Mouse (Mus musculus) ES-Bruce4 (cell line): ENCODE measurements around the gene Ckap5. TPM values are rescaled to one million over a fixed set of nuclear protein-coding genes. Genes with fewer than 3 reads are reported as not detected.
"Not testable (repeated sequence)": the region's sequence is repeated elsewhere in the genome, so short reads cannot be mapped to it uniquely, and the experiment has no call there.

Experiments used
- H3K27ac ChIP-seq: 2 replicates; pipeline ENCODE4 v1.5.1; 2012; ENCODE audit warnings: low read length, inconsistent platforms; ENCODE audit not compliant: insufficient read depth
- H3K27me3 ChIP-seq: 2 replicates; pipeline ENCODE4 v1.6.1; 2012; ENCODE audit warnings: mild to moderate bottlenecking, low read length, inconsistent platforms; ENCODE audit not compliant: control insufficient read depth, poor library complexity, insufficient read depth, severe bottlenecking
- H3K36me3 ChIP-seq: 2 replicates; pipeline ENCODE4 v1.6.1; 2012; ENCODE audit warnings: inconsistent platforms, mild to moderate bottlenecking, low read length, moderate library complexity; ENCODE audit not compliant: control insufficient read depth, poor library complexity, insufficient read depth, severe bottlenecking
- H3K4me1 ChIP-seq: one replicate; pipeline ENCODE4 v1.8.1; 2011; ENCODE audit warnings: low read length; ENCODE audit not compliant: control insufficient read depth, insufficient read depth
- H3K4me3 ChIP-seq: 2 replicates; pipeline ENCODE4 v1.5.1; 2011; ENCODE audit warnings: low read depth, mild to moderate bottlenecking, low read length
- H3K9ac ChIP-seq: 2 replicates; pipeline ENCODE4 v1.6.1; 2012; ENCODE audit warnings: low read depth, mild to moderate bottlenecking, inconsistent platforms; ENCODE audit not compliant: poor library complexity, severe bottlenecking
- H3K9me3 ChIP-seq: replicated peaks from 2 replicates; pipeline ENCODE4 v1.6.1; 2012; ENCODE audit warnings: mild to moderate bottlenecking, low read length, inconsistent platforms; ENCODE audit not compliant: control insufficient read depth, poor library complexity, insufficient read depth, severe bottlenecking
- CTCF ChIP-seq: IDR thresholded peaks from one replicate; pipeline ENCODE4 v1.8.1; 2011; ENCODE audit warnings: low read depth, low read length
- EP300 ChIP-seq: IDR thresholded peaks from 2 replicates; pipeline ENCODE4 v1.6.1; 2011; ENCODE audit warnings: low read depth, low read length; ENCODE audit not compliant: insufficient read depth
- POLR2A ChIP-seq: IDR thresholded peaks from one replicate; pipeline ENCODE4 v1.8.1; 2011; ENCODE audit warnings: low read length; ENCODE audit not compliant: insufficient read depth
- polyA plus RNA-seq: library from polyadenylated mRNA; stranded (reverse); fragments of >200 nt; gene quantifications from 2 replicates; pipeline ENCODE4 v1.2.4, GENCODE M21; 2011; ENCODE audit warnings: low read depth; ENCODE audit not compliant: missing spikeins, insufficient read depth, insufficient read length

Gene Ckap5
- 204 and 218 TPM in 2 replicates for polyA plus RNA-seq

GRCm38 (mm10) chr2:91526294-91527146, at the start of gene Ckap5:
Gene Ckap5, plus strand, starts transcription at chr2:91526762.
- H3K27me3 ChIP-seq, result no peaks in the 10 kb centered on the region
- peak within 1 kb of the TSS; percentile 84 for H3K4me3 ChIP-seq
- no peaks in the 10 kb centered on the region for H3K4me1 ChIP-seq
- H3K27ac ChIP-seq, result peak within 1 kb of the TSS; percentile 18
- H3K9me3 ChIP-seq, result no peaks in the 10 kb centered on the region
- peaks cover 5% of the 10 kb centered on the region; the same call in 1 of the 2 replicates for H3K36me3 ChIP-seq
- TF ChIP-seq POLR2A (peak; percentile 81), CTCF (no peak), EP300 (0 out of 2 replicates have a peak, but pooled peaks have one; percentile 34)
- H3K9ac ChIP-seq, result peak within 1 kb of the TSS; percentile 92

GRCm38 (mm10) chr2:91476841-91477240, 49.7 kb upstream of the Ckap5 start:
- Histone ChIP-seq H3K4me1 (no peaks in the 10 kb centered on the region), H3K9me3 (no peaks in the 10 kb centered on the region), H3K27ac (no peak overlapping the region), H3K9ac (no peak overlapping the region), H3K27me3 (no peaks in the 10 kb centered on the region), H3K4me3 (no peak overlapping the region), H3K36me3 (no peaks in the 10 kb centered on the region)
- TF ChIP-seq CTCF, result no peak
- no peak for TF ChIP-seq EP300
- no peak for TF ChIP-seq POLR2A

- no peak overlapping the region for H3K9ac ChIP-seq
- H3K4me3 ChIP-seq, result no peak overlapping the region
- no peaks in the 10 kb centered on the region for H3K36me3 ChIP-seq
- no peaks in the 10 kb centered on the region for H3K27me3 ChIP-seq
- H3K9me3 ChIP-seq, result no peaks in the 10 kb centered on the region
- H3K27ac ChIP-seq, result no peak overlapping the region
- H3K4me1 ChIP-seq, result no peaks in the 10 kb centered on the region
- TF ChIP-seq POLR2A (no peak), EP300 (no peak)
Observed at GRCm38 (mm10) chr2:91480399-91480801, 46.2 kb upstream of the Ckap5 start.

GRCm38 (mm10) chr2:91480805-91481514, 45.6 kb upstream of the Ckap5 start:
- TF ChIP-seq EP300 (no peak), CTCF (peak; percentile 13), POLR2A (no peak)
- H3K9me3 ChIP-seq, result no peaks in the 10 kb centered on the region
- H3K4me3 ChIP-seq, result no peak overlapping the region
- H3K27me3 ChIP-seq, result no peaks in the 10 kb centered on the region
- no peak overlapping the region for H3K27ac ChIP-seq
- no peaks in the 10 kb centered on the region for H3K4me1 ChIP-seq
- H3K9ac ChIP-seq, result no peak overlapping the region
- H3K36me3 ChIP-seq, result no peaks in the 10 kb centered on the region

GRCm38 (mm10) chr2:91484698-91485097, 41.9 kb upstream of the Ckap5 start:
- no peaks in the 10 kb centered on the region for H3K27me3 ChIP-seq
- no peak overlapping the region for H3K9ac ChIP-seq
- TF ChIP-seq CTCF, result no peak
- TF ChIP-seq POLR2A, result no peak
- TF ChIP-seq EP300, result no peak
- H3K36me3 ChIP-seq, result no peaks in the 10 kb centered on the region
- no peaks in the 10 kb centered on the region for H3K4me1 ChIP-seq
- H3K9me3 ChIP-seq, result no peaks in the 10 kb centered on the region
- no peak overlapping the region for H3K27ac ChIP-seq
- H3K4me3 ChIP-seq, result no peak overlapping the region

- H3K27ac ChIP-seq, result no peak overlapping the region
- no peaks in the 10 kb centered on the region for H3K36me3 ChIP-seq
- no peak overlapping the region for H3K4me3 ChIP-seq
- H3K4me1 ChIP-seq, result no peaks in the 10 kb centered on the region
- no peak for TF ChIP-seq CTCF
- no peak for TF ChIP-seq POLR2A
- no peak for TF ChIP-seq EP300
- H3K9me3 ChIP-seq, result no peaks in the 10 kb centered on the region
- H3K27me3 ChIP-seq, result no peaks in the 10 kb centered on the region
- H3K9ac ChIP-seq, result no peak overlapping the region
Observed at GRCm38 (mm10) chr2:91485256-91485655, 41.3 kb upstream of the Ckap5 start.

- not testable (repeated sequence) for H3K27me3 ChIP-seq, H3K9ac ChIP-seq, H3K36me3 ChIP-seq, H3K27ac ChIP-seq, H3K9me3 ChIP-seq, H3K4me3 ChIP-seq, H3K4me1 ChIP-seq
Observed at GRCm38 (mm10) chr2:91487295-91487694, 39.3 kb upstream of the Ckap5 start.
